Comparison of ENCODE assay signal across 9 mouse cellular contexts in genomic region chr11:67657685-67658382, GRCm38 (mm10). TPM values are rescaled to one million over a fixed set of nuclear protein-coding genes. Genes with fewer than 3 reads are reported as not detected.
DNase-seq lines count a peak whose midpoint lies in the region; ATAC-seq and TF ChIP-seq lines count a peak whose summit lies in the region.
"Had no signal": no experiment of that assay in that cellular context is flagged by ENCODE, and none has a peak within 500 bp of the region (broad histone marks: within the 10 kb centered on the region; RNA-seq: fewer than 3 reads in every experiment).

No protein-coding gene starts in this region.

- 46% methylated on average over 11 of the region's 11 CpGs for whole genome bisulfite sequencing in heart, embryonic 12.5 days
- WGBS in heart, embryonic 10.5 days, result 42% methylated on average over 11 of the region's 11 CpGs
- 28% methylated on average over 11 of the region's 11 CpGs for WGBS in cerebellum, adult 2 months

- no peak for DNase-seq in heart, embryonic 10.5 days (ENCODE audit: low spot score)
- DNase-seq in CH12.LX (ENCODE audit: extremely low read depth), result peak; percentile 86
- peak; percentile 69 to 76 for DNase-seq in cerebellum, adult 2 months
- peak; percentile 62 to 73 for DNase-seq in heart, postnatal 10 days
- DNase-seq in lung, postnatal 10 days, result peak; percentile 67
- DNase-seq in spleen, postnatal 36 days (ENCODE audit: low spot score in 2 of 2), result peak; percentile 27 to 30

- intact Hi-C loops in heart, postnatal 10 days (cut with DNase I), result loop anchor here (1.0 to 2.0 kb wide), 2 partner anchors 18 to 153 kb away; no protein-coding TSS in a partner anchor

- peaks cover 9% of the 10 kb centered on the region for H3K36me3 ChIP-seq in heart, embryonic 12.5 days
- no peaks in the 10 kb centered on the region for H3K36me3 ChIP-seq in heart, embryonic 10.5 days
- peaks cover 0 to 74% of the 10 kb centered on the region in 2 experiments for H3K36me3 ChIP-seq in CH12.LX (replicated peaks in 1 of 2; ENCODE audit: control insufficient read depth in 1 of 2, insufficient read depth in 1 of 2, low read length in 1 of 2)
- H3K36me3 ChIP-seq: lung, embryonic 15.5 days had no signal

- dilution Hi-C loops in CH12.LX (cut with MboI; ENCODE audit: extremely low pct_ligation_motif_present, extremely low pct_unique_long_range_greater_than_20kb, low sequenced_read_pairs), result no loop called here

- no peaks in the 10 kb centered on the region for H3K79me2 ChIP-seq in CH12.LX (replicated peaks; ENCODE audit: control insufficient read depth, extremely low read depth, insufficient read depth, poor library complexity, severe bottlenecking)

- no peak overlapping the region for H3K27ac ChIP-seq in heart, embryonic 12.5 days (ENCODE audit: poor library complexity, severe bottlenecking)
- H3K27ac ChIP-seq in heart, embryonic 10.5 days, result no peak overlapping the region
- H3K27ac ChIP-seq in CH12.LX (ENCODE audit: insufficient read depth, low read depth), result no peak overlapping the region
- H3K27ac ChIP-seq in cerebellum, adult 2 months (ENCODE audit: insufficient read depth, low read length), result peak overlapping the region; percentile 87
- H3K27ac ChIP-seq: lung, embryonic 15.5 days had no signal

- H3K4me1 ChIP-seq in heart, embryonic 12.5 days (replicated peaks), result peaks cover 3% of the 10 kb centered on the region; the same call in 1 of the 2 replicates
- peaks cover 19% of the 10 kb centered on the region for H3K4me1 ChIP-seq in heart, embryonic 10.5 days
- peaks cover 24 to 39% of the 10 kb centered on the region in 2 experiments for H3K4me1 ChIP-seq in CH12.LX (ENCODE audit: control insufficient read depth in 1 of 2, insufficient read depth in 2 of 2)
- peaks cover 72% of the 10 kb centered on the region for H3K4me1 ChIP-seq in cerebellum, adult 2 months (ENCODE audit: control insufficient read depth, insufficient read depth, low read length)

- TF ChIP-seq RAD21 in CH12.LX (IDR thresholded peaks at IDR 0.05; ENCODE audit: low read depth, low read length), result peak; percentile 74

- TF ChIP-seq POLR2A in CH12.LX (IDR thresholded peaks at IDR 0.05; ENCODE audit: low read depth, low read length), result no peak
- no peak for TF ChIP-seq POLR2A in cerebellum, adult 2 months (IDR thresholded peaks at IDR 0.05; ENCODE audit: borderline replicate concordance, insufficient read depth, low read length)

- peak; percentile 96 to 99 for TF ChIP-seq CTCF in CH12.LX (conservative IDR thresholded peaks at IDR 0.05 in 1 of 2, IDR thresholded peaks at IDR 0.05 in 1 of 2; ENCODE audit: low read depth in 2 of 2, low read length in 2 of 2)
- TF ChIP-seq CTCF in cerebellum, adult 2 months (IDR thresholded peaks at IDR 0.05; ENCODE audit: borderline replicate concordance, insufficient read depth, low read depth, low read length), result peak; percentile 79

- ATAC-seq in heart, embryonic 12.5 days (ENCODE audit: insufficient number of reproducible peaks, low FRiP score), result 0 out of 2 replicates have a peak, but pooled peaks have one; percentile 23
- ATAC-seq in activated CD4-positive, CD25-positive, alpha-beta regulatory T cell, adult 4 months, result no peak

- H3K9ac ChIP-seq in heart, embryonic 12.5 days, result no peak overlapping the region
- H3K9ac ChIP-seq in CH12.LX (ENCODE audit: insufficient read depth, low read depth), result no peak overlapping the region
- H3K9ac ChIP-seq: lung, embryonic 15.5 days had no signal

- no peaks in the 10 kb centered on the region; the same call in 1 of the 2 replicates for H3K27me3 ChIP-seq in heart, embryonic 12.5 days (replicated peaks)
- H3K27me3 ChIP-seq in heart, embryonic 10.5 days (ENCODE audit: insufficient read depth, poor library complexity, severe bottlenecking), result peaks cover 12% of the 10 kb centered on the region; the same call in 1 of the 2 replicates
- no peaks in the 10 kb centered on the region for H3K27me3 ChIP-seq in CH12.LX (replicated peaks)
- no peaks in the 10 kb centered on the region for H3K27me3 ChIP-seq in cerebellum, adult 2 months (ENCODE audit: control insufficient read depth, insufficient read depth, low read length)
- H3K27me3 ChIP-seq: lung, embryonic 15.5 days had no signal

- H3K9me3 ChIP-seq in heart, embryonic 12.5 days (replicated peaks), result no peaks in the 10 kb centered on the region
- H3K9me3 ChIP-seq in heart, embryonic 10.5 days, result no peaks in the 10 kb centered on the region
- no peaks in the 10 kb centered on the region for H3K9me3 ChIP-seq in CH12.LX (replicated peaks; ENCODE audit: low read length)
- H3K9me3 ChIP-seq: lung, embryonic 15.5 days had no signal

- H3K4me3 ChIP-seq in heart, embryonic 12.5 days, result no peak overlapping the region
- H3K4me3 ChIP-seq in heart, embryonic 10.5 days, result no peak overlapping the region
- no peak overlapping the region for H3K4me3 ChIP-seq in CH12.LX (replicated peaks in 1 of 3; ENCODE audit: low read depth in 2 of 3, low read length in 2 of 3, poor library complexity in 1 of 3)
- peak overlapping the region; percentile 27 for H3K4me3 ChIP-seq in cerebellum, adult 2 months (replicated peaks; ENCODE audit: insufficient read depth, low read depth, low read length)
- H3K4me3 ChIP-seq: lung, embryonic 15.5 days had no signal

- 0 out of 2 replicates have a peak, but pooled peaks have one; percentile 14 for TF ChIP-seq EP300 in CH12.LX (IDR thresholded peaks at IDR 0.05; ENCODE audit: low read length)

- in situ Hi-C loops in CH12.LX (cut with MboI; ENCODE audit: low pct_ligation_motif_present, low pct_unique_long_range_greater_than_20kb, low sequenced_read_pairs), result loop anchor here (5.0 kb wide), 1 partner anchor 104 kb away; no protein-coding TSS in a partner anchor

- no peak overlapping the region for H3K4me2 ChIP-seq in heart, embryonic 12.5 days
- no peak overlapping the region for H3K4me2 ChIP-seq in CH12.LX (ENCODE audit: insufficient read depth, low read depth, poor library complexity, severe bottlenecking)
- H3K4me2 ChIP-seq: lung, embryonic 15.5 days had no signal

TF ChIP-seq in CH12.LX, 34 proteins besides CTCF, POLR2A, EP300 and RAD21 (continues in another document):
- TF ChIP-seq MAFK (IDR thresholded peaks at IDR 0.05; ENCODE audit: insufficient replicate concordance, low read length) (0 out of 2 replicates have a peak, but pooled peaks have one; percentile 28), KAT2A (IDR thresholded peaks at IDR 0.05; ENCODE audit: insufficient replicate concordance, low read length) (no peak), NELFE (IDR thresholded peaks at IDR 0.05; ENCODE audit: low read depth, low read length) (peak; percentile 66), UBTF (IDR thresholded peaks at IDR 0.05; ENCODE audit: low read depth, low read length) (no peak), JUND (conservative IDR thresholded peaks at IDR 0.05; ENCODE audit: low read depth, low read length) (no peak), GABPA (IDR thresholded peaks at IDR 0.05; ENCODE audit: insufficient replicate concordance, low read depth, low read length) (no peak), ETS1 (conservative IDR thresholded peaks at IDR 0.05; ENCODE audit: low read depth, low read length) (no peak), ZNF384 (IDR thresholded peaks at IDR 0.05; ENCODE audit: low read depth, low read length) (no peak), TBP (conservative IDR thresholded peaks at IDR 0.05; ENCODE audit: low read depth, low read length) (no peak), NRF1 (IDR thresholded peaks at IDR 0.05; ENCODE audit: low read depth, low read length) (no peak), MAX (IDR thresholded peaks at IDR 0.05; ENCODE audit: low read length) (no peak), BHLHE40 (IDR thresholded peaks at IDR 0.05; ENCODE audit: low read depth, low read length) (no peak), PAX5 (IDR thresholded peaks at IDR 0.05; ENCODE audit: low read length) (no peak), USF1 (IDR thresholded peaks at IDR 0.05; ENCODE audit: low read depth, low read length) (no peak), ZKSCAN1 (IDR thresholded peaks at IDR 0.05; ENCODE audit: borderline replicate concordance, low read depth, low read length) (no peak), POLR2AphosphoS2 (IDR thresholded peaks at IDR 0.05; ENCODE audit: low read depth, low read length) (no peak), RCOR1 (conservative IDR thresholded peaks at IDR 0.05; ENCODE audit: low read depth, low read length) (no peak), IRF4 (IDR thresholded peaks at IDR 0.05; ENCODE audit: low read depth, low read length) (0 out of 2 replicates have a peak, but pooled peaks have one; percentile 4), CHD2 (IDR thresholded peaks at IDR 0.05; ENCODE audit: low read length) (no peak), MYC (IDR thresholded peaks at IDR 0.05; ENCODE audit: low read depth, low read length) (no peak), MXI1 (IDR thresholded peaks at IDR 0.05; ENCODE audit: low read depth, low read length) (no peak), ELF1 (IDR thresholded peaks at IDR 0.05; ENCODE audit: low read depth, low read length) (peak; percentile 55), SMC3 (IDR thresholded peaks at IDR 0.05; ENCODE audit: low read depth, low read length) (peak; percentile 97), MEF2A (IDR thresholded peaks at IDR 0.05; ENCODE audit: borderline replicate concordance, low read depth, low read length) (0 out of 2 replicates have a peak, but pooled peaks have one; percentile 25), HCFC1 (IDR thresholded peaks at IDR 0.05; ENCODE audit: low read depth, low read length) (no peak), TCF12 (IDR thresholded peaks at IDR 0.05; ENCODE audit: low read depth, low read length) (no peak), JUN (IDR thresholded peaks at IDR 0.05; ENCODE audit: insufficient read depth, low read depth, low read length) (no peak), MAZ (IDR thresholded peaks at IDR 0.05; ENCODE audit: low read depth, low read length) (0 out of 2 replicates have a peak, but pooled peaks have one; percentile 47), USF2 (conservative IDR thresholded peaks at IDR 0.05; ENCODE audit: low read depth, low read length) (no peak), ZC3H11A (IDR thresholded peaks at IDR 0.05; ENCODE audit: low read depth, low read length) (peak; percentile 62), SIN3A (IDR thresholded peaks at IDR 0.05; ENCODE audit: low read length) (peak; percentile 55; the same call in 1 of the 2 replicates), CHD1 (IDR thresholded peaks at IDR 0.05; ENCODE audit: low read depth, low read length) (no peak)

RNA-seq across cellular contexts. Expression of gene Rcvrn, which starts 37.3 kb away (rescaled TPM):
- polyA plus RNA-seq in heart, embryonic 12.5 days (2016; fragmentation: Nextera tagmentation; extraction: Ambion mirVana), result not detected in 2 replicates
- not detected in 2 replicates for polyA plus RNA-seq in heart, embryonic 10.5 days (2016; fragmentation: Nextera tagmentation; extraction: Ambion mirVana)
- total RNA-seq in CH12.LX (2012; rRNA removed) (not detected in 2 replicates), CH12.LX (2014; rRNA removed) (not detected in 2 replicates)
- not detected in 2 replicates for polyA plus RNA-seq in CH12.LX (2012; ENCODE audit: insufficient read length, low read depth)
- 0.41 and 0.86 TPM in 2 replicates for polyA plus RNA-seq in cerebellum, adult 2 months (2012; rRNA removed)
- total RNA-seq in heart, postnatal 10 days (2021), result not detected
- polyA plus RNA-seq in activated CD4-positive, CD25-positive, alpha-beta regulatory T cell, adult 4 months (2017; shearing (Covaris generic)), result not detected
- polyA plus RNA-seq: lung, embryonic 15.5 days had no signal
